Mouse (Mus musculus): ENCODE measurements around the gene Arhgef7. TPM values are rescaled to one million over a fixed set of nuclear protein-coding genes. Genes with fewer than 3 reads are reported as not detected.

Arhgef7 gene
- total and polyA plus RNA-seq, 3 experiments, result 59.7 to 117 (median 114) TPM

DNA sequence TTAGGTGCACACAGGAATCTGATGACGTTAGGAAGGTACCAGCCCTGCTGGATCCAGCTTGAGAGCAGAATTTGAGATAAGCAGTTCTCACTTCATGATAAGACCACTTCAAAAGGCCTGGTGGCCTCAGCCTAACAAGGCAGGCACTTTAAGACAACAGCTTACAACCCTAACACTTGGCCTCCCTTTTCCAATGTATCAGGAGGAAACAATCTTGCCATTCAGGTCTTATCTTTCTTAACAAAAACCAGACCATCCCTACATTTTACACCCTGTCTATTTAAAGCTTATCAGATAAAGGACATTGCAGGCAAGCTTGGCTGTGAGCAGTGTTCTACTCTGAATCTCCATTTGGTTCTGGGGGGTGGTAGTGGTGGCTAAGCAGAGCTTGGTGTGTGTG lies 35.1 kb upstream of the Arhgef7 start:
- H3K27me3 ChIP-seq (ENCODE audit: control insufficient read depth, insufficient read depth, low read length), result no peaks in the 10 kb centered on the region
- H3K79me2 ChIP-seq (replicated peaks; ENCODE audit: control insufficient read depth, insufficient read depth, low read length), result no peaks in the 10 kb centered on the region
- 31% methylated on average over 1 of the region's 1 CpGs for WGBS
- TF ChIP-seq EP300 (IDR thresholded peaks at IDR 0.05; ENCODE audit: insufficient read depth, low read depth, low read length), result no peak
- TF ChIP-seq CTCF (IDR thresholded peaks at IDR 0.05), result no peak
- TF ChIP-seq POLR2A (IDR thresholded peaks at IDR 0.05; ENCODE audit: insufficient read depth, low read depth, low read length), result no peak
- no peaks in the 10 kb centered on the region for H3K4me1 ChIP-seq (ENCODE audit: control insufficient read depth, insufficient read depth, low read length)
- no peaks in the 10 kb centered on the region for H3K36me3 ChIP-seq (ENCODE audit: control insufficient read depth, insufficient read depth, low read length)
- no peak for DNase-seq
- H3K9ac ChIP-seq (ENCODE audit: low read depth, low read length), result no peak overlapping the region
- no peak overlapping the region for H3K27ac ChIP-seq
- no peak overlapping the region for H3K4me3 ChIP-seq
- intact Hi-C loops (cut with DNase I), result loop anchor here (5.0 kb wide), 1 partner anchor 55 kb away; the partner anchor contains the start of gene Ankrd10

DNA sequence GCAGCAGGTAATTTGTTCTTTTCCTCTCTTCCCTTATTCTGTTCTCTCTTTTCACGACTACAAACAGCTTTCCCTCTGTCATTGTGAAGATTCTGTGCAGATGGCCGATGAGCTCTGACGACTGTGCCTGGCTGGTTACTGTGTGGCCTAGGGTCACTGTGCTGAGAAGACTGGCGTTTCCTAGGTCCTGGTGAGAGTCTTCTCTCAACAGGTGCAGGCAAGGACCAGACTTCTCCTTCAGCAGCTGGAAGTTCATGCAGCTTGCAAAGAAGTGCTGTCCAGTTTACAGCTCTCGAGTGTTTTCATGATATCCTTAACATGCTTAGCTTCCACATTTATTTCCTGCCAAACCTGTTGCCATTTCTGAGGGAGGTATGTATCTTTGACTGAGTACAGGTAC lies 33.5 kb upstream of the Arhgef7 start:
- no peaks in the 10 kb centered on the region for H3K27me3 ChIP-seq (ENCODE audit: control insufficient read depth, insufficient read depth, low read length)
- TF ChIP-seq CTCF (IDR thresholded peaks at IDR 0.05) (no peak), EP300 (IDR thresholded peaks at IDR 0.05; ENCODE audit: insufficient read depth, low read depth, low read length) (no peak), POLR2A (IDR thresholded peaks at IDR 0.05; ENCODE audit: insufficient read depth, low read depth, low read length) (no peak)
- 74% methylated on average over 5 of the region's 5 CpGs for WGBS
- no peaks in the 10 kb centered on the region for H3K4me1 ChIP-seq (ENCODE audit: control insufficient read depth, insufficient read depth, low read length)
- no peak for DNase-seq
- intact Hi-C loops (cut with DNase I), result loop anchor here (5.0 kb wide), 1 partner anchor 57 kb away; the partner anchor contains the start of gene Ankrd10
- H3K36me3 ChIP-seq (ENCODE audit: control insufficient read depth, insufficient read depth, low read length), result no peaks in the 10 kb centered on the region
- H3K9ac ChIP-seq (ENCODE audit: low read depth, low read length), result no peak overlapping the region
- H3K27ac ChIP-seq, result no peak overlapping the region
- no peaks in the 10 kb centered on the region for H3K79me2 ChIP-seq (replicated peaks; ENCODE audit: control insufficient read depth, insufficient read depth, low read length)
- H3K4me3 ChIP-seq, result no peak overlapping the region

DNA sequence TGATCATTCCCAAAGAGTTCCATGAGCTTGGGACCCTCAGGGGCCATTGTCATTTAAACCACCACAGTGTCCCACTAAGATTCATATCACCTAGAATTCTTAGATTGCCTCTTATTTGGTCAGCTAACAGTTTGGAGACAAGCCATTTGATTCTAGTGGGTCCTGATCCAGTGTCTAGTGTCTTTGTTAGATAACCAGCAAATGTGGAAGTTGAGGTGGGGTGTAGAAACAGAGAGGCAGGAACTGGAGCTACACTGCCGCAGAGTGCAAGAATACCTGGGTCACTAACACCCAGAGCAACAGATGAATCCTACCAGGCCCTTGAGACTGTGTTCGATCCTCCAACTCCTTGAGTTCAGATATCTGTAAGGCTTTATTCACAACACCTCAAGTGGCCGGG lies 31.3 kb upstream of the Arhgef7 start:
- Histone ChIP-seq H3K27ac (no peak overlapping the region), H3K9ac (ENCODE audit: low read depth, low read length) (no peak overlapping the region), H3K79me2 (replicated peaks; ENCODE audit: control insufficient read depth, insufficient read depth, low read length) (no peaks in the 10 kb centered on the region), H3K27me3 (ENCODE audit: control insufficient read depth, insufficient read depth, low read length) (no peaks in the 10 kb centered on the region), H3K4me1 (ENCODE audit: control insufficient read depth, insufficient read depth, low read length) (no peaks in the 10 kb centered on the region), H3K36me3 (ENCODE audit: control insufficient read depth, insufficient read depth, low read length) (no peaks in the 10 kb centered on the region), H3K4me3 (no peak overlapping the region)
- no peak for TF ChIP-seq CTCF (IDR thresholded peaks at IDR 0.05)
- no peak for TF ChIP-seq EP300 (IDR thresholded peaks at IDR 0.05; ENCODE audit: insufficient read depth, low read depth, low read length)
- no peak for TF ChIP-seq POLR2A (IDR thresholded peaks at IDR 0.05; ENCODE audit: insufficient read depth, low read depth, low read length)
- intact Hi-C loops (cut with DNase I), result no loop called here
- WGBS, result 91% methylated on average over 3 of the region's 3 CpGs
- DNase-seq, result no peak

DNA sequence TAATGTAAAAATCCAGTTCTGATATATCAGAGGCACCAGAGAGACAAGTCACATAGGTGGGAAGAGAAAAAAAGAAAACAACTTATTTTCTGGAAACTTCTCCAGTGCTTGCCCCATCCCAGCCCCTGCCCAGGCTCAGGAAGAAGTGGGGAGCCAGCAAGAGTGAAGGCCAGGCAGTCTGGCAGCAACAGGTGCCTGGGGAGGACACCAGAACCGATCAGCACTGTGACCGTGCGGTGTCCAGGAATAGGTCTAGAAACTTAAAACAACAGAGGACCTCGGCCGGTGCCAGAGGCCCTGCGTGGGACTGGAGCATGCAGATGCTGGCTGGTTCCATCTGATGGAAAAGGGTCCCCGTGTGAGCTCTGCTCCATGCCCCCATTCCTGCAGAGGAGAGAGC lies 30.1 kb upstream of the Arhgef7 start:
- intact Hi-C loops (cut with DNase I), result no loop called here

DNA sequence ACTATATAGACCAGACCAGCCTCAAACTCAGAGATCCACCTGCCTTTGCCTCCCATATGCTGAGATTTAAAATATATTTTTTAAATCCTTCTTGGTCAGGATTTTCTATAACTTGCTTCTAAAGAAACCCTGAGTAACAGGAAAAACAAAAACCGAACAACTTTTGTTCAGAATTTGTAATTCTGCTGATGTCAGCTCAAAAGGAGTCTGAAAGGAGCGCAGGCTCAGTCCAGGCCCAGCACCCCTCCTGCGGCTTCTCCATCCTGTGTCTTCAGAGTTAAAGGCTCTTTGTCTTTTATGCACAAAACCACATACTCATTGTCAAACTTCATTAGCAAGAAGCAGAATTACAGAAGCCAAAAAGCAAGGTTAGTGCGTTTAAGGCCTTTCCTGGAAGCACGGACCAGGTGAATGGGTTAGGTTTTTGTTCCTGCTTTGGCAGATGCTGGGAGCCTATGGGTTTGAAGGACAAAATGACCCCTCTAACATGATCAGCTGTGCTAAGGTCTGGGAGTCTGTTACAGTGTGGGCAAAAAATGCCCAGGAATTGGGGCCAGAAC lies 28.0 kb upstream of the Arhgef7 start:
- Histone ChIP-seq H3K4me1 (ENCODE audit: control insufficient read depth, insufficient read depth, low read length) (no peaks in the 10 kb centered on the region), H3K4me3 (no peak overlapping the region), H3K79me2 (replicated peaks; ENCODE audit: control insufficient read depth, insufficient read depth, low read length) (no peaks in the 10 kb centered on the region), H3K27me3 (ENCODE audit: control insufficient read depth, insufficient read depth, low read length) (no peaks in the 10 kb centered on the region), H3K36me3 (ENCODE audit: control insufficient read depth, insufficient read depth, low read length) (no peaks in the 10 kb centered on the region), H3K9ac (ENCODE audit: low read depth, low read length) (no peak overlapping the region), H3K27ac (no peak overlapping the region)
- intact Hi-C loops (cut with DNase I), result loop anchor here (2.0 to 10.0 kb wide), 5 partner anchors 67 to 245 kb away; partner anchors contain the start of gene Cars2
- WGBS, result 90% methylated on average over 5 of the region's 5 CpGs
- TF ChIP-seq POLR2A (IDR thresholded peaks at IDR 0.05; ENCODE audit: insufficient read depth, low read depth, low read length) (no peak), EP300 (IDR thresholded peaks at IDR 0.05; ENCODE audit: insufficient read depth, low read depth, low read length) (no peak), CTCF (IDR thresholded peaks at IDR 0.05) (no peak)
- DNase-seq, result no peak

More for the DNA sequence above, 30.1 kb upstream of the Arhgef7 start:
- Histone ChIP-seq H3K27me3 (ENCODE audit: control insufficient read depth, insufficient read depth, low read length) (no peaks in the 10 kb centered on the region), H3K27ac (no peak overlapping the region), H3K4me1 (ENCODE audit: control insufficient read depth, insufficient read depth, low read length) (no peaks in the 10 kb centered on the region), H3K79me2 (replicated peaks; ENCODE audit: control insufficient read depth, insufficient read depth, low read length) (no peaks in the 10 kb centered on the region), H3K4me3 (no peak overlapping the region), H3K9ac (ENCODE audit: low read depth, low read length) (no peak overlapping the region), H3K36me3 (ENCODE audit: control insufficient read depth, insufficient read depth, low read length) (no peaks in the 10 kb centered on the region)
- TF ChIP-seq CTCF (IDR thresholded peaks at IDR 0.05), result no peak
- no peak for TF ChIP-seq POLR2A (IDR thresholded peaks at IDR 0.05; ENCODE audit: insufficient read depth, low read depth, low read length)
- no peak for TF ChIP-seq EP300 (IDR thresholded peaks at IDR 0.05; ENCODE audit: insufficient read depth, low read depth, low read length)
- WGBS, result 80% methylated on average over 7 of the region's 7 CpGs
- DNase-seq, result no peak
